Mouse (Mus musculus) cerebellum, adult 2 months (tissue): Measurements from ENCODE around the gene Tpm1. TPM values are rescaled to one million over a fixed set of nuclear protein-coding genes. Genes with fewer than 3 reads are reported as not detected.

Experiments
- DNase-seq, 2 experiments: peaks; one replicate each; pipeline ENCODE4 v3.0.0; 2021
- H3K27ac ChIP-seq: fragments of 200-500 bp; 2 replicates; pipeline ENCODE4 v1.5.1; 2012; ENCODE audit warnings: low read length, control low read depth, inconsistent platforms; ENCODE audit not compliant: insufficient read depth
- H3K27me3 ChIP-seq: fragments of 200-500 bp; 2 replicates; pipeline ENCODE4 v1.6.1; 2012; ENCODE audit warnings: inconsistent platforms, mild to moderate bottlenecking, low read length, moderate library complexity; ENCODE audit not compliant: control insufficient read depth, insufficient read depth
- H3K4me1 ChIP-seq: fragments of 200-500 bp; 2 replicates; pipeline ENCODE4 v1.6.1; 2011; ENCODE audit warnings: low read length; ENCODE audit not compliant: control insufficient read depth, insufficient read depth
- H3K4me3 ChIP-seq: fragments of 200-500 bp; replicated peaks from 2 replicates; pipeline ENCODE3; 2011; ENCODE audit warnings: mild to moderate bottlenecking, low read depth, low read length, control low read depth; ENCODE audit not compliant: insufficient read depth
- CTCF ChIP-seq: fragments of 200-500 bp; IDR thresholded peaks from 2 replicates; pipeline ENCODE4 v1.5.1; 2011; ENCODE audit warnings: low read depth, mild to moderate bottlenecking, control low read depth, low read length, moderate library complexity, borderline replicate concordance; ENCODE audit not compliant: insufficient read depth
- POLR2A ChIP-seq: fragments of 200-500 bp; IDR thresholded peaks from 2 replicates; pipeline ENCODE4 v1.6.1; 2011; ENCODE audit warnings: low read length, control low read depth, borderline replicate concordance; ENCODE audit not compliant: insufficient read depth
- WGBS: fragments of 180-500 bp; shearing (Covaris S2); methylation state at CpG from one replicate; pipeline ENCODE4 v1.1.7; 2018; 5-methylcytosine and 5-hydroxymethylcytosine counted together
- polyA plus RNA-seq: library from polyadenylated mRNA; depleted of rRNA; stranded (reverse); fragments of >200 nt; gene quantifications from 2 replicates; pipeline ENCODE4 v1.2.3, GENCODE M21; 2012

Gene Tpm1
- polyA plus RNA-seq, 1 experiment = 170 TPM

DNA sequence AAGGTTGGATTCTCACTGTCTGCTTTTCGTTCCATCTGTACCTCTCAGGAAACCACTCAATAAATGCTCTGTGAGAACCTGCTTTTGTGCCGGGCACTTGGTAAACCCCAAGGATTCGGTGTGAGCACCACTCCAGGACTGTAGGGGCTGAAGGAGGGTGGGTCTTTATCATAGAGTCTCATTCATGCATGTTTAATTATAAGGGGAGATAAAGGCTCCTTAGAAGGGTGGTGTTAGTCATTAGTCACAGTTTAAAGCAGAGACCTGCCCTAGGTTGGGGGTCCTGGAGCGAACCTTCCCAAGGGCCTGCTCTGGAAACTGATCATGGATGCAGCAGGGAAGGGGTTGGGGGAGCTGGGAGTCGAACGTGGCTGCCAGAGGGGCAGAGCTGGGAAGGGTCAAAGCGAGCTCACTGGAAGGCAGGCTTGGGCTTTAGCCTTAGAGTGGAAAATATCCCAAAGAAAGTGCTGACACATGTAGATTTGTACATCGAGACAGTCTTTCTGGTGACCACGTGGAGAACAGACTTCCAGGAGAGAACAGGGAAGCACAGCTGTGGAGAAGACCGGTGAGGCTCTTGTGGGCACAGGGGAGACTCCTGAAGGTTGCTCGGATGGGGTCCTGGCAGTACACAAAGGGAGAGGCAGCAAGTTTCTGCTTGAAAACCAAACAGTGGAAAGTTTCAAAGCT lies 60.9 kb downstream of the Tpm1 start:
- 57% methylated on average over 11 of the region's 11 CpGs for WGBS
- Histone ChIP-seq H3K4me1 (no peaks in the 10 kb centered on the region), H3K27ac (no peak overlapping the region), H3K4me3 (no peak overlapping the region), H3K27me3 (no peaks in the 10 kb centered on the region)
- no peak for DNase-seq
- TF ChIP-seq CTCF = no peak
- no peak for TF ChIP-seq POLR2A

DNA sequence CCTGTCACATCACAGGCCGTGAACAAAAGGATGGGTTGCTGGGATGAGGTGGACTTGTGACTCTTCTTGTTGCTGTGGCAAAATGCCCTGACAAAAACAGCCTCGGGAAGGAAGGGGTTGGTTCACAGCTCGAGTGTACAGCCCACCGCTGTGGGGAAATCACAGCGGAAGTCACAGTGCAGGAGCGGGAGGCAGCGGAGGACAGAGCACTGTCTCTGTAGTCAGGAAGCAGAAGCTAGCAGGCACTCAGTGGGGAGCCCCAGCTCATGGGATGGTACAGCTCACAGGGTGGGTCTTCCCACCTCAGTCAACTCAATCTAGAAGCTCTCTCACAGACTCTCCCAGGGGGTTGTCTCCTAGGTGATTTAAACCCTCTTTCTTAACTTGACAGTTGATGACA lies 63.8 kb downstream of the Tpm1 start:
- DNase-seq = no peak
- whole genome bisulfite sequencing = 55% methylated on average over 7 of the region's 7 CpGs
- no peak for TF ChIP-seq POLR2A
- TF ChIP-seq CTCF = no peak
- no peaks in the 10 kb centered on the region for H3K4me1 ChIP-seq
- H3K27ac ChIP-seq = no peak overlapping the region
- no peaks in the 10 kb centered on the region for H3K27me3 ChIP-seq
- no peak overlapping the region for H3K4me3 ChIP-seq

DNA sequence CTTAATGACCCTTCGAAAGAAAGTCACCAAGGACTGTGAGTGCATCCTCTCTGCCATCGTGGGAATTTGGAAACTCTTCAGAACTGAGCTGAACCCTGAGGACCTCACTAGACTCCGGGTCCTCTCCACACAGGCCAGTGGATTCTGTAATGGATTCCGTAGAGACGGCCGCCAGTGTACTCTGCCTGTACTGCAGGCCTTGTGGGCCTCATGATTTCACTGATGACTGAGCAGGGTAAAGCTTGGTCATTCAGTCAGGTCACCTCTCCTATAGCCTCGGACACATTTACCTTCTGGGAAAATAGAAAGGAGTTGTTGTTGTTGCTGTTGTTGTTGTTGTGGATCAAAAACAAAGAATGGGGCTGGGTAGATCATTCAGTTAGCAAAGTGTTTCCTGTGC lies 67.1 kb downstream of the Tpm1 start:
- WGBS = 75% methylated on average over 7 of the region's 7 CpGs
- TF ChIP-seq CTCF = no peak
- TF ChIP-seq POLR2A = no peak
- H3K27ac ChIP-seq = no peak overlapping the region

DNA sequence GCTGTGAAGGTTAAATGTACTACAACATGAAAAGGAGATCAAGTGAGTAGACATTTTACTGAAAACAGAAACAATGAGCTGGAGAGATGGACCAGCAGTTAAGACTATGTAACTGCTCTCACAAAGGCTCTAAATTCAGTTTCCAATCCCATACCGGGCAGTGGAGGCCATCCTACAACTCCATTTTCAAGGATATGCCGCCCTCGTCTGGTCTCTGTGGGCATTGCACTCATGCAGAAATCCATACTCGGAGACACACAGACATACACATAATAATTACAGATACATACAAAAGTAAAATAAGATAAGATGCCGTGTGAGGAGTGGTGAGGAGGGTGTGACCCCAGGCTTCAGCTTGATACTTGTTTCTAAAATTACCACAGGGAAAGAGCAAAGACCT lies 68.7 kb downstream of the Tpm1 start:
- WGBS = 11% methylated on average over 5 of the region's 5 CpGs
- H3K27me3 ChIP-seq = no peaks in the 10 kb centered on the region
- peak in 1 of 2 experiments; percentile 35 for DNase-seq

More for the DNA sequence above, 67.1 kb downstream of the Tpm1 start:
- H3K4me3 ChIP-seq = no peak overlapping the region
- H3K27me3 ChIP-seq = no peaks in the 10 kb centered on the region
- no peaks in the 10 kb centered on the region for H3K4me1 ChIP-seq
- no peak for DNase-seq

DNA sequence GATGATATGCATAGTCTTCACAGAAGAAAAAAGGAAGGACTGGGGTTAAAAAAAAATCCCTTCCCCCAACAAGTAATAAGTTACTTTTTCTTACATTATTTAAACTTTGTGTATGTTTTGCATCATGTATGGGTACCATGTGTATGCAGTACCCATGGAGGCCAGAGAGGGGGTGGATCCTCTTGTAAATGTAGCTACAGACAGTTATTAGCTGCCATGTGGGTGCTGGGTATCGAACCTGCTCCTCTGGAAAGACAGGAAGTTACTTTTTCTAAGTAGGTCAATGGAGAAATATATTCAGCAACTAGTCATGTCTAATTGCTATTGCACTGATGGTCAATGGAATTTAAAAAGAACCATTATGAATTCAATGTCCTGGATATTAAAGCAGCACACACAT lies 70.7 kb downstream of the Tpm1 start:
- Histone ChIP-seq H3K4me3 (no peak overlapping the region), H3K4me1 (no peaks in the 10 kb centered on the region), H3K27me3 (no peaks in the 10 kb centered on the region), H3K27ac (no peak overlapping the region)
- DNase-seq = no peak
- TF ChIP-seq CTCF (no peak), POLR2A (no peak)
- 87% methylated on average over 1 of the region's 1 CpGs for WGBS

More for the DNA sequence above, 68.7 kb downstream of the Tpm1 start:
- Histone ChIP-seq H3K4me1 (no peaks in the 10 kb centered on the region), H3K4me3 (no peak overlapping the region), H3K27ac (no peak overlapping the region)
- TF ChIP-seq CTCF (peak; percentile 58), POLR2A (no peak)

DNA sequence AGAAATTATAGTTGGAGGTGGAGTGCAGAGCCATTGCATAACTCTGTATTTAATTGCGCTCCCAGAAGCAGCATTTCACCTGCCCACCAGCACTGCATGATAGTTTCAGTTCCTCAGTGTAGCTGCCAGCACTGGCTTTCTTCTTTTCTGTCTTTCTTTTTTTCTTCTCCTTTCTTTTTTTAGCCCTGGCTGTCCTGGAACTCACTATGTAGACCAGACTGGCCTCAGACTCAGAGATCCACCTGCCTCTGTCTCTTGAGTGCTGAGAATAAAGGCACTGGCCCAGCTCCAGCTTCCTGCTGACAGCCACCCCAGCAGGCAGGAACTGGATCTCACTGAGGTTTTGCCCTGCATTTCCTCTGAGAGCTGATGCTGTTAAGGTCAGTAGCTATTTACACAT lies 71.2 kb downstream of the Tpm1 start:
- Histone ChIP-seq H3K4me3 (no peak overlapping the region), H3K27ac (no peak overlapping the region), H3K4me1 (no peaks in the 10 kb centered on the region), H3K27me3 (no peaks in the 10 kb centered on the region)
- 94% methylated on average over 1 of the region's 1 CpGs for WGBS
- peak; percentile 34 to 39 for DNase-seq
- TF ChIP-seq POLR2A (no peak), CTCF (no peak)

DNA sequence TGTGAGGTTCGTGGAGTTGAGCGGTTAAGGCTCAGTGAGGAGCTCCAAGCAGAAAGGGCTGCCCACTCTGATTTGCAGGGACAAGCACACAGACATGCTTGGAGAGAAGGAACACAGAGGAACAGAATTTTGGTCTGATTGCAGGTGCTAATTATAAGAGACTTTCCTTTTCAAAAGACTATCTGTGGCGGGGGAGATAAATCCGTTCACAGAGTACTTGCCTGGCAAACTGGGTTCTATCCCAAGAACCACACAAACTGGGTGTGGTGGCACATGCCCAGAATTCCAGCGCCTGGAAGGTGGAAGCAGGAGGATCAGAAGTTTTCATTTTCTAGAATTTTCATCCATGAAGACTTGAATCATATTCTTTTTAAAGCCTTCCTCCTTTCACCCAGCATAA lies 72.1 kb downstream of the Tpm1 start:
- TF ChIP-seq POLR2A (no peak), CTCF (no peak)
- 75% methylated on average over 5 of the region's 5 CpGs for WGBS
- Histone ChIP-seq H3K27me3 (no peaks in the 10 kb centered on the region), H3K4me3 (no peak overlapping the region), H3K4me1 (no peaks in the 10 kb centered on the region), H3K27ac (no peak overlapping the region)
- no peak for DNase-seq

DNA sequence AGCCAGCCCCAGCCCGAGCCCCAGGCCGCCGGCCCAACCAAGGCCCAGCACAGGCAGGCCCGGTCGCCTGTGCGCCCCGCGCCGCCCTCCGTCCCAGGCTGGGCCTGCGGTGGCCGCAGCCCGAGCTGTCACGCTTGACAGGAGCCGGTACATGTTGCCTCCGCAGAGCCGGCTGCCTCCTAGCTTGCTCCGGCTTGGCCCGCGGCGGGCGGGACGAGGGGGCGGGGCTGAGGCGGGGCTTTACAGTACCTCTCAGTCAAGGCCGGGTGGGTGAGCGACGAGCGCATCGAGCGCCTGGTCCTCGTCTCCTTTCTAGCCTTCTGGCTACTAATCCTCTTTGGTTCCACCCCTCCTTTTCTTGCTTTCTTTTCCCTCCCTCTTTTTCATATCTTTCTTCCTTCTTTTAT lies 74.0 kb downstream of the Tpm1 start, which contains the start of gene Lactb:
Lactb (minus strand) TSS at position 246 of the 407 bp plus-strand sequence.
- peak; percentile 95 to 96 for DNase-seq
- H3K27ac ChIP-seq = peak within 1 kb of the TSS; percentile 59; the same call in 1 of the 2 replicates
- H3K4me3 ChIP-seq = peak within 1 kb of the TSS; percentile 66
- H3K4me1 ChIP-seq = no peaks in the 10 kb centered on the region
- peak; percentile 71 for TF ChIP-seq POLR2A
- TF ChIP-seq CTCF = no peak
- no peaks in the 10 kb centered on the region for H3K27me3 ChIP-seq
- under 1% methylated on average over 32 of the region's 32 CpGs for WGBS
